Mouse (Mus musculus) bone marrow macrophage, adult 2 months (primary cell): Measurements from ENCODE around the gene Sp6.

ENCODE experiments used
- CTCF ChIP-seq: IDR thresholded peaks from 2 replicates; pipeline ENCODE4 v1.5.1; 2012; ENCODE audit warnings: low read depth, mild to moderate bottlenecking, low read length, moderate library complexity
- POLR2A ChIP-seq: IDR thresholded peaks from 2 replicates; pipeline ENCODE4 v1.6.1; 2012; ENCODE audit warnings: mild to moderate bottlenecking, low read depth, low read length, borderline replicate concordance

DNA sequence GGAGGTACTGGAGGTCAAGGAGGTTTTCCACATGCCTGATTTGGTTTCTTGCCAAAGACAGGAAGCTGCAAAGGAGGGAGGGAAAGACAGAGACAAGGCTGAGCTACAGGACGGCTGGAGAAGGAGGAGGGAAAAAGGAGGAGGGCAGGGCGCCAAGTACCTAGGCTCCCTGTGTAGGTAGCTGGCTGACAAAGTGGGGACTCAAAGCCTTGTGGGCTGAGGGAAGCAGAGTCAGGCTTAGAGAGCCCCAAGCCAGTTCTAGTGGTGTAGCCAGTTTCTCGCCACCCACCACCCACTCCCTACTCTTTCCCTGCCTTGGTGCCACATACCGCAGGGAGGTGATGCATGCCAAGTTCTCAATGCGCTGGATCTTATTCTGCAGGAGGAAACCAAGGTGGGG lies 22.9 kb downstream of the Sp6 start:
- TF ChIP-seq CTCF (no peak), POLR2A (no peak)
